ENCODE assay signal across 8 mouse cellular contexts in the genomic region with DNA sequence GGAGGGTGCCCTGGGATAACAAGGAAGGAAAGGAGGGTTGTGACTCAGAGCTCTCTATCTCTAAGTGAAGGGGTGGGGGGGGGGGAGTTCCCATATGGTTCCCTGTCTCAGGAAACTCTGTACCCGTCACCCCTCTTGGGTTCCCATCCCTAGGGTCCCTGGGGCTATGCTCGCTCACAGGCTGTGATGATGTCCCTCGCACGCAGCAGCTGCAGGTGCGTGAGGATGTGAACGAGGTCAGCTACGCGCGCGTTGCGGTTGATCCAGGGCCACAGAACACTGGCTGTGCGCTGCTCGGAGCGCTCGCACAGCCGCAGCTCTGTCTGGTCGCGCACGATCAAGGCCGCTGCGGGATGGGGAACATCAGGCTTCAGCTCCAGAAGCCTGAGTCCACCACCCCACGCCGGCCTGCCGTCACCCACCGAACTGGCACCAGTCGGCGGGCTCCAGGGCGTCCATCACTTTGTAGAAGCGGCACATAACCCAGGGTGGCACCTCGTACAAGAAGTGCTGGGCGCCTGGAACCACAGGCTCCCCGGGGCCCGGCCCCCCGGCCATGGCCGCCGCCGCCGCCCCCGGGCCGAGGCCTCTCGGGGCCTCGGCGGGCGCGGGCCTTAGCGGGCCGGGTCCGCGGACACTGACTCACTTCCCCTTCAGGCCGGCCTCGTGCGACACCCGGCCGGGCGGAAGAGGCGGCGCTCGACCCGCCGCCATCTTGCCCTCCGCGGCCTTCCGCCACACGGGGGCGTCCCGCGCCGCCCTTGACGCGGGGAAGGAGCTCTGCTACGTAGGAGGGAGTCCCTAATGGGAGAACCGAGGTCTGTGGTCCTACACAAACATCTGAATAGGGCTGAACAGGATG. TPM values are rescaled to one million over a fixed set of nuclear protein-coding genes. Genes with fewer than 3 reads are reported as not detected.
DNase-seq lines count a peak whose midpoint lies in the region; ATAC-seq and TF ChIP-seq lines count a peak whose summit lies in the region.

A gene (minus strand): TSS at position 731 of the 862 bp plus-strand sequence.

- peak within 1 kb of the TSS; percentile 16 for H3K27ac ChIP-seq in ES-E14 (ENCODE audit: insufficient read depth, low read depth, low read length, poor library complexity, severe bottlenecking)
- peak within 1 kb of the TSS; percentile 86 for H3K27ac ChIP-seq in forebrain, embryonic 15.5 days (replicated peaks)
- H3K27ac ChIP-seq in liver, postnatal 0 days (ENCODE audit: low read depth): peak within 1 kb of the TSS; percentile 76
- peak within 1 kb of the TSS; percentile 88 for H3K27ac ChIP-seq in neural tube, embryonic 13.5 days (replicated peaks)
- H3K27ac ChIP-seq in testis, adult 2 months (ENCODE audit: control insufficient read depth, insufficient read depth, low read depth, low read length): peak within 1 kb of the TSS; percentile 82

- no peak for TF ChIP-seq EP300 in liver, postnatal 0 days (IDR thresholded peaks at IDR 0.05; ENCODE audit: low read depth)

- in situ Hi-C loops in ES-E14 (cut with MboI; ENCODE audit: low sequenced_read_pairs in 2 of 2, unreplicated experiment in 2 of 2): no loop called here

- H3K27me3 ChIP-seq in forebrain, embryonic 15.5 days: no peaks in the 10 kb centered on the region
- H3K27me3 ChIP-seq in liver, postnatal 0 days (ENCODE audit: insufficient read depth, low read length): no peaks in the 10 kb centered on the region
- no peaks in the 10 kb centered on the region for H3K27me3 ChIP-seq in neural tube, embryonic 13.5 days
- no peaks in the 10 kb centered on the region for H3K27me3 ChIP-seq in testis, adult 2 months (ENCODE audit: control insufficient read depth, insufficient read depth, low read length)

- no peak; the same call in 1 of the 2 replicates for TF ChIP-seq POLR2A in testis, adult 2 months (IDR thresholded peaks at IDR 0.05; ENCODE audit: control insufficient read depth, low read depth, low read length)

- H3K4me1 ChIP-seq in ES-E14 (ENCODE audit: control insufficient read depth in 2 of 2, insufficient read depth in 2 of 2, low read length in 2 of 2, poor library complexity in 1 of 2): peaks cover 0 to 4% of the 10 kb centered on the region in 2 experiments; a peak in 2 of 4 replicates
- peaks cover 6% of the 10 kb centered on the region for H3K4me1 ChIP-seq in forebrain, embryonic 15.5 days
- H3K4me1 ChIP-seq in liver, postnatal 0 days (ENCODE audit: insufficient read depth): peaks cover 10% of the 10 kb centered on the region
- peaks cover 20% of the 10 kb centered on the region for H3K4me1 ChIP-seq in neural tube, embryonic 13.5 days (replicated peaks)
- peaks cover 8% of the 10 kb centered on the region for H3K4me1 ChIP-seq in testis, adult 2 months (ENCODE audit: control insufficient read depth, insufficient read depth, low read length)

- H3K36me3 ChIP-seq in ES-E14 (ENCODE audit: control insufficient read depth, insufficient read depth, low read length, poor library complexity, severe bottlenecking): peaks cover 6% of the 10 kb centered on the region
- H3K36me3 ChIP-seq in forebrain, embryonic 15.5 days: no peaks in the 10 kb centered on the region
- H3K36me3 ChIP-seq in liver, postnatal 0 days (replicated peaks; ENCODE audit: insufficient read depth, low read length): no peaks in the 10 kb centered on the region; the same call in 1 of the 2 replicates
- H3K36me3 ChIP-seq in neural tube, embryonic 13.5 days: peaks cover 8% of the 10 kb centered on the region; the same call in 1 of the 2 replicates
- no peaks in the 10 kb centered on the region for H3K36me3 ChIP-seq in testis, adult 2 months (ENCODE audit: control insufficient read depth, insufficient read depth, low read length)

- 22% methylated on average over 70 of the region's 72 CpGs for WGBS in forebrain, embryonic 15.5 days
- WGBS in large intestine, adult 2 months: 20% methylated on average over 71 of the region's 72 CpGs
- 13% methylated on average over 55 of the region's 72 CpGs for WGBS in liver, postnatal 0 days (ENCODE audit: insufficient replicate concordance)
- 21% methylated on average over 69 of the region's 72 CpGs for WGBS in neural tube, embryonic 13.5 days

- peak; percentile 82 for TF ChIP-seq CTCF in liver, postnatal 0 days (IDR thresholded peaks at IDR 0.05; ENCODE audit: low read depth)
- TF ChIP-seq CTCF in testis, adult 2 months (IDR thresholded peaks at IDR 0.05; ENCODE audit: control insufficient read depth, insufficient read depth, insufficient replicate concordance, low read depth, low read length): peak; percentile 49; the same call in 1 of the 2 replicates

- no peaks in the 10 kb centered on the region for H3K9me3 ChIP-seq in ES-E14 (ENCODE audit: control insufficient read depth, insufficient read depth, low read depth, low read length)
- no peaks in the 10 kb centered on the region for H3K9me3 ChIP-seq in forebrain, embryonic 15.5 days
- no peaks in the 10 kb centered on the region for H3K9me3 ChIP-seq in liver, postnatal 0 days (ENCODE audit: low read length)
- no peaks in the 10 kb centered on the region for H3K9me3 ChIP-seq in neural tube, embryonic 13.5 days

- intact Hi-C loops in heart, postnatal 14 days (cut with DNase I): loop anchor here (5.0 kb wide), 6 partner anchors 56 to 389 kb away; a partner anchor contains a TSS

- ATAC-seq in forebrain, embryonic 15.5 days (replicated peaks): peak; percentile 88
- peak; percentile 94 for ATAC-seq in liver, postnatal 0 days
- peak; percentile 93 for ATAC-seq in neural tube, embryonic 13.5 days (ENCODE audit: low read depth)

- peak within 1 kb of the TSS; percentile 54 for H3K4me2 ChIP-seq in forebrain, embryonic 15.5 days (replicated peaks)
- peak within 1 kb of the TSS; percentile 81 for H3K4me2 ChIP-seq in liver, postnatal 0 days (ENCODE audit: low read depth, low read length)
- peak within 1 kb of the TSS; percentile 62 for H3K4me2 ChIP-seq in neural tube, embryonic 13.5 days

- H3K4me3 ChIP-seq in ES-E14 (ENCODE audit: insufficient read depth in 1 of 2, low read depth in 1 of 2, low read length in 2 of 2, poor library complexity in 1 of 2, severe bottlenecking in 1 of 2): peak within 1 kb of the TSS; percentile 71 to 89
- H3K4me3 ChIP-seq in forebrain, embryonic 15.5 days: peak within 1 kb of the TSS; percentile 64
- peak within 1 kb of the TSS; percentile 68 for H3K4me3 ChIP-seq in liver, postnatal 0 days (ENCODE audit: low read depth, low read length)
- peak within 1 kb of the TSS; percentile 57 for H3K4me3 ChIP-seq in neural tube, embryonic 13.5 days
- H3K4me3 ChIP-seq in testis, adult 2 months (ENCODE audit: control insufficient read depth, low read depth, low read length): peak within 1 kb of the TSS; percentile 89

- no peak for DNase-seq in ES-E14 (ENCODE audit: low read depth, low spot score)
- peak; percentile 71 for DNase-seq in cerebellum, adult 11 months
- DNase-seq in heart, postnatal 14 days: peak; percentile 89 to 92
- DNase-seq in large intestine, adult 2 months (ENCODE audit: low read depth, low spot score): peak; percentile 31
- peak; percentile 87 for DNase-seq in liver, postnatal 0 days

- peak within 1 kb of the TSS; percentile 84 for H3K9ac ChIP-seq in ES-E14 (ENCODE audit: insufficient read depth, low read depth, low read length, poor library complexity, severe bottlenecking)
- H3K9ac ChIP-seq in forebrain, embryonic 15.5 days (replicated peaks): peak within 1 kb of the TSS; percentile 79
- H3K9ac ChIP-seq in liver, postnatal 0 days (replicated peaks): peak within 1 kb of the TSS; percentile 90
- peak within 1 kb of the TSS; percentile 87 for H3K9ac ChIP-seq in neural tube, embryonic 13.5 days

TF ChIP-seq in ES-E14, 5 proteins besides CTCF, POLR2A, EP300 and RAD21:
- no peak for TF ChIP-seq HCFC1 (IDR thresholded peaks at IDR 0.05; ENCODE audit: borderline replicate concordance, insufficient read depth, low read length)
- TF ChIP-seq MAFK (IDR thresholded peaks at IDR 0.05; ENCODE audit: insufficient read depth, low read depth, low read length): no peak
- no peak for TF ChIP-seq CHD2 (IDR thresholded peaks at IDR 0.05; ENCODE audit: low read depth, low read length)
- no peak for TF ChIP-seq ZC3H11A (IDR thresholded peaks at IDR 0.05; ENCODE audit: borderline replicate concordance, low read depth, low read length)
- no peak for TF ChIP-seq ZNF384 (IDR thresholded peaks at IDR 0.05; ENCODE audit: low read depth, low read length)

RNA-seq across cellular contexts. Expression of the gene that starts here (rescaled TPM):
- 35.9 and 49.0 TPM in 2 replicates for total RNA-seq in ES-E14 (2012; rRNA removed)
- 33.3 and 38.2 TPM in 2 replicates for polyA plus RNA-seq in forebrain, embryonic 15.5 days (2015; fragmentation: Nextera tagmentation; extraction: Ambion mirVana)
- 10 to 100 TPM; 54.5 to 55.6 TPM for total RNA-seq in heart, postnatal 14 days (2021)
- polyA plus RNA-seq in large intestine, adult 2 months (2012; rRNA removed): 56.3 and 90.4 TPM in 2 replicates
- 17.9 and 18.7 TPM in 2 replicates for polyA plus RNA-seq in liver, postnatal 0 days (2015; fragmentation: Nextera tagmentation; extraction: Ambion mirVana)
- polyA plus RNA-seq in neural tube, embryonic 13.5 days (2015; fragmentation: Nextera tagmentation; extraction: Ambion mirVana): 39.9 and 45.4 TPM in 2 replicates
- 12.8 and 17.0 TPM in 2 replicates for polyA plus RNA-seq in testis, adult 2 months (2012; rRNA removed)

Comparison
In these comparisons a context has a peak if more than half of its experiments do, and no peak if none do; other contexts are left out.
1. H3K27ac ChIP-seq: peak in every context shown above with its lines; median percentile 88 in neural tube, embryonic 13.5 days; 86 in forebrain, embryonic 15.5 days; 82 in testis, adult 2 months; 76 in liver, postnatal 0 days; 16 in ES-E14.